Comparison of ENCODE assay signal across 22 mouse cellular contexts in the genomic region with DNA sequence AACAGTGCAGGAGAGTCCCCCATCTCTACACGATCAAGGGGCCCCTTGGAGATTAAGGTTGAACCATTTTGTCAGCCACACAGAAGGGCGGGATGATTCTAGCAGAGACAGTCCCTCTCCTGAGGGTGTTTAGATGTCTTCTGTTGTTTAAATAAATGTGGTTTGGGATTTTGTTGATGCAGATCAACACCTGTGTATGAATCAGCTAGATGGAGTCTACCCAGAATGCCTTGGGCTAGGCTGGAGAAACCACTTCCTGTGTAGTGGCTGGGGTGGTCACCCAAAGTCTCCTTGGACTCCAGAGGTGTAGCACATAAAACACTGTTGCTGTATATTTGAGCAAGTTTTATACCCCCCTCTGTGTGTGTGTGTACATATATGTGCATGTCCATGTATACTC. TPM values are rescaled to one million over a fixed set of nuclear protein-coding genes. Genes with fewer than 3 reads are reported as not detected.
DNase-seq lines count a peak whose midpoint lies in the region; ATAC-seq and TF ChIP-seq lines count a peak whose summit lies in the region.
"Had no signal": no experiment of that assay in that cellular context is flagged by ENCODE, and none has a peak within 500 bp of the region (broad histone marks: within the 10 kb centered on the region; RNA-seq: fewer than 3 reads in every experiment).

No protein-coding gene starts in this region.

- H3K9ac ChIP-seq in heart, postnatal 0 days (replicated peaks; ENCODE audit: low read depth, low read length), result no peak overlapping the region
- H3K9ac ChIP-seq in heart, embryonic 11.5 days (ENCODE audit: low read depth, low read length), result no peak overlapping the region
- H3K9ac ChIP-seq in liver, postnatal 0 days (replicated peaks), result no peak overlapping the region
- no peak overlapping the region for H3K9ac ChIP-seq in forebrain, embryonic 14.5 days (ENCODE audit: low read length)
- H3K9ac ChIP-seq: embryonic facial prominence, embryonic 13.5 days; forebrain, embryonic 13.5 days; hindbrain, embryonic 13.5 days had no signal

- no peak overlapping the region for H3K4me2 ChIP-seq in heart, postnatal 0 days (ENCODE audit: low read depth, low read length)
- no peak overlapping the region for H3K4me2 ChIP-seq in heart, embryonic 11.5 days
- H3K4me2 ChIP-seq in liver, postnatal 0 days (ENCODE audit: low read depth, low read length), result no peak overlapping the region
- H3K4me2 ChIP-seq in forebrain, embryonic 14.5 days (ENCODE audit: low read length), result no peak overlapping the region
- H3K4me2 ChIP-seq: embryonic facial prominence, embryonic 13.5 days; forebrain, embryonic 13.5 days; hindbrain, embryonic 13.5 days had no signal

- no peaks in the 10 kb centered on the region for H3K36me3 ChIP-seq in heart, postnatal 0 days (replicated peaks; ENCODE audit: control insufficient read depth, insufficient read depth, low read length)
- no peaks in the 10 kb centered on the region for H3K36me3 ChIP-seq in heart, embryonic 11.5 days (ENCODE audit: control insufficient read depth, insufficient read depth, low read length)
- H3K36me3 ChIP-seq in liver, postnatal 0 days (replicated peaks; ENCODE audit: insufficient read depth, low read length), result no peaks in the 10 kb centered on the region
- H3K36me3 ChIP-seq in forebrain, embryonic 14.5 days (ENCODE audit: control insufficient read depth, insufficient read depth, low read length), result no peaks in the 10 kb centered on the region
- H3K36me3 ChIP-seq: embryonic facial prominence, embryonic 13.5 days; hindbrain, embryonic 13.5 days had no signal

- DNase-seq in heart, postnatal 0 days (ENCODE audit: low spot score), result no peak
- DNase-seq in natural killer cell, adult 2 months (ENCODE audit: low spot score in 2 of 2), result peak; percentile 22 to 50
- peak; percentile 54 for DNase-seq in thymus, postnatal 14 days
- DNase-seq in liver, postnatal 0 days, result no peak
- no peak for DNase-seq in forebrain, embryonic 14.5 days (ENCODE audit: low spot score)
- DNase-seq in embryo, embryonic 10 days (ENCODE audit: low spot score), result no peak
- DNase-seq: adrenal gland, postnatal 14 days; cerebellum, adult 11-12 months; cerebellum, adult 9-10 months; cerebellum, postnatal 25 days; gastrocnemius, postnatal 36 days; heart, adult 11 months; heart, postnatal 14 days had no signal

- peaks cover 13% of the 10 kb centered on the region; the same call in 1 of the 2 replicates for H3K4me1 ChIP-seq in heart, postnatal 0 days (ENCODE audit: control insufficient read depth, insufficient read depth)
- no peaks in the 10 kb centered on the region for H3K4me1 ChIP-seq in heart, embryonic 11.5 days (ENCODE audit: control insufficient read depth, insufficient read depth, low read length)
- peaks cover 3% of the 10 kb centered on the region; the same call in 1 of the 2 replicates for H3K4me1 ChIP-seq in liver, postnatal 0 days (ENCODE audit: insufficient read depth)
- H3K4me1 ChIP-seq in forebrain, embryonic 14.5 days (ENCODE audit: control insufficient read depth, insufficient read depth, low read length), result no peaks in the 10 kb centered on the region

- TF ChIP-seq CTCF in heart, postnatal 0 days (IDR thresholded peaks at IDR 0.05; ENCODE audit: low read depth), result no peak
- TF ChIP-seq CTCF in liver, postnatal 0 days (IDR thresholded peaks at IDR 0.05; ENCODE audit: low read depth), result no peak

- H3K27ac ChIP-seq in heart, postnatal 0 days (ENCODE audit: low read depth), result peak overlapping the region; percentile 12; the same call in 1 of the 2 replicates
- H3K27ac ChIP-seq in heart, embryonic 11.5 days (ENCODE audit: low read depth, low read length), result no peak overlapping the region
- no peak overlapping the region for H3K27ac ChIP-seq in liver, postnatal 0 days (ENCODE audit: low read depth)
- no peak overlapping the region for H3K27ac ChIP-seq in forebrain, embryonic 14.5 days (ENCODE audit: low read depth, low read length)
- H3K27ac ChIP-seq: embryonic facial prominence, embryonic 13.5 days; forebrain, embryonic 13.5 days; hindbrain, embryonic 13.5 days; hindbrain, postnatal 0 days had no signal

- no peak for TF ChIP-seq EP300 in heart, postnatal 0 days (IDR thresholded peaks at IDR 0.05; ENCODE audit: low read depth)
- TF ChIP-seq EP300 in liver, postnatal 0 days (IDR thresholded peaks at IDR 0.05; ENCODE audit: low read depth), result no peak

- no peak overlapping the region for H3K4me3 ChIP-seq in heart, postnatal 0 days (ENCODE audit: low read depth, low read length)
- no peak overlapping the region for H3K4me3 ChIP-seq in heart, embryonic 11.5 days (ENCODE audit: low read depth, low read length)
- H3K4me3 ChIP-seq in liver, postnatal 0 days (ENCODE audit: low read depth, low read length), result no peak overlapping the region
- no peak overlapping the region for H3K4me3 ChIP-seq in forebrain, embryonic 14.5 days (ENCODE audit: low read depth, low read length)
- H3K4me3 ChIP-seq: embryonic facial prominence, embryonic 13.5 days; forebrain, embryonic 13.5 days; hindbrain, embryonic 13.5 days had no signal

- no peaks in the 10 kb centered on the region for H3K27me3 ChIP-seq in heart, postnatal 0 days (ENCODE audit: control insufficient read depth, insufficient read depth, low read length)
- H3K27me3 ChIP-seq in heart, embryonic 11.5 days (ENCODE audit: control insufficient read depth, insufficient read depth, low read length), result peaks cover 2% of the 10 kb centered on the region; the same call in 1 of the 2 replicates
- no peaks in the 10 kb centered on the region for H3K27me3 ChIP-seq in liver, postnatal 0 days (ENCODE audit: insufficient read depth, low read length)
- H3K27me3 ChIP-seq in forebrain, embryonic 14.5 days (replicated peaks; ENCODE audit: control insufficient read depth, insufficient read depth, low read length), result no peaks in the 10 kb centered on the region
- H3K27me3 ChIP-seq: embryonic facial prominence, embryonic 13.5 days; forebrain, embryonic 13.5 days; hindbrain, embryonic 13.5 days had no signal

- no peak for ATAC-seq in heart, postnatal 0 days (ENCODE audit: insufficient read depth, low read depth)
- ATAC-seq in heart, embryonic 11.5 days (replicated peaks; ENCODE audit: insufficient number of reproducible peaks, low FRiP score, low TSS enrichment), result no peak
- no peak for ATAC-seq in liver, postnatal 0 days
- no peak for ATAC-seq in forebrain, embryonic 14.5 days
- ATAC-seq: forebrain, embryonic 13.5 days; hindbrain, postnatal 0 days had no signal

- no peaks in the 10 kb centered on the region for H3K9me3 ChIP-seq in heart, postnatal 0 days (replicated peaks; ENCODE audit: control insufficient read depth, low read length)
- no peaks in the 10 kb centered on the region for H3K9me3 ChIP-seq in heart, embryonic 11.5 days (replicated peaks; ENCODE audit: control insufficient read depth, low read length)
- H3K9me3 ChIP-seq in liver, postnatal 0 days (ENCODE audit: low read length), result no peaks in the 10 kb centered on the region
- no peaks in the 10 kb centered on the region for H3K9me3 ChIP-seq in forebrain, embryonic 14.5 days (replicated peaks; ENCODE audit: control insufficient read depth, low read length)
- H3K9me3 ChIP-seq: embryonic facial prominence, embryonic 13.5 days; hindbrain, embryonic 13.5 days had no signal

- WGBS in heart, postnatal 0 days, result 80% methylated on average over 2 of the region's 2 CpGs
- 69% methylated on average over 2 of the region's 2 CpGs for WGBS in heart, embryonic 11.5 days (ENCODE audit: insufficient replicate concordance)
- WGBS in liver, postnatal 0 days (ENCODE audit: insufficient replicate concordance), result 55% methylated on average over 2 of the region's 2 CpGs
- 78% methylated on average over 2 of the region's 2 CpGs for WGBS in forebrain, embryonic 14.5 days

RNA-seq across cellular contexts. Expression of a gene that starts 14.9 kb away (rescaled TPM):
- not detected in 2 replicates for total RNA-seq in heart, postnatal 0 days (2014; rRNA removed; ENCODE audit: low replicate concordance)
- polyA plus RNA-seq in heart, postnatal 0 days (2015; fragmentation: Nextera tagmentation; extraction: Ambion mirVana), result 0.08 and 0.11 TPM in 2 replicates
- not detected in 2 replicates for polyA plus RNA-seq in heart, embryonic 11.5 days (2014; fragmentation: Nextera tagmentation; extraction: Ambion mirVana)
- not detected in 2 replicates for polyA plus RNA-seq in liver, postnatal 0 days (2015; fragmentation: Nextera tagmentation; extraction: Ambion mirVana)
- not detected in 2 replicates for polyA plus RNA-seq in forebrain, embryonic 14.5 days (2014; fragmentation: Nextera tagmentation; extraction: Ambion mirVana)
- total RNA-seq: adrenal gland, postnatal 14 days; gastrocnemius, adult 8-10 months; gastrocnemius, postnatal 36 days; heart, postnatal 14 days; hematopoietic stem cell, adult 5-6 weeks had no signal
- polyA plus RNA-seq: cortical plate, adult 2 months; forebrain, embryonic 13.5 days; heart, embryonic 14.5 days had no signal

RNA-seq across cellular contexts. Expression of a gene that starts 22.4 kb away (rescaled TPM):
- total RNA-seq in heart, postnatal 0 days (2014; rRNA removed; ENCODE audit: low replicate concordance), result not detected in 2 replicates
- polyA plus RNA-seq in heart, postnatal 0 days (2015; fragmentation: Nextera tagmentation; extraction: Ambion mirVana), result 0.12 TPM in 1 of 2 replicates, not detected in the other
- 0.13 TPM in 1 of 2 replicates, not detected in the other for polyA plus RNA-seq in heart, embryonic 11.5 days (2014; fragmentation: Nextera tagmentation; extraction: Ambion mirVana)
- polyA plus RNA-seq in liver, postnatal 0 days (2015; fragmentation: Nextera tagmentation; extraction: Ambion mirVana), result 0.09 TPM in 1 of 2 replicates, not detected in the other
- polyA plus RNA-seq in forebrain, embryonic 14.5 days (2014; fragmentation: Nextera tagmentation; extraction: Ambion mirVana), result not detected in 2 replicates
- total RNA-seq: adrenal gland, postnatal 14 days; hematopoietic stem cell, adult 5-6 weeks had no signal
- polyA plus RNA-seq: embryonic facial prominence, embryonic 13.5 days; forebrain, embryonic 13.5 days; heart, embryonic 14.5 days; hindbrain, postnatal 0 days had no signal

RNA-seq across cellular contexts. Expression of a gene that starts 41.9 kb away (rescaled TPM):
- total RNA-seq in heart, postnatal 0 days (2014; rRNA removed; ENCODE audit: low replicate concordance), result 23.3 and 25.4 TPM in 2 replicates
- polyA plus RNA-seq in heart, postnatal 0 days (2015; fragmentation: Nextera tagmentation; extraction: Ambion mirVana), result 7.0 and 7.5 TPM in 2 replicates
- polyA plus RNA-seq in heart, embryonic 11.5 days (2014; fragmentation: Nextera tagmentation; extraction: Ambion mirVana), result 9.0 and 11.9 TPM in 2 replicates
- 2.7 and 2.9 TPM in 2 replicates for polyA plus RNA-seq in liver, postnatal 0 days (2015; fragmentation: Nextera tagmentation; extraction: Ambion mirVana)
- 6.9 and 8.2 TPM in 2 replicates for polyA plus RNA-seq in forebrain, embryonic 14.5 days (2014; fragmentation: Nextera tagmentation; extraction: Ambion mirVana)

Comparison
In these comparisons a context has a peak if more than half of its experiments do, and no peak if none do; other contexts are left out.
1. DNase-seq: peak in natural killer cell, adult 2 months (2 of 2) and thymus, postnatal 14 days (single experiment); none in heart, postnatal 0 days (single experiment), liver, postnatal 0 days (single experiment), forebrain, embryonic 14.5 days (single experiment) and embryo, embryonic 10 days (single experiment).